Mouse (Mus musculus) adrenal gland, adult (tissue): ENCODE measurements around the gene Oosp1.

ENCODE experiments used
- DNase-seq, 2 experiments: peaks; one replicate each; pipeline ENCODE4 v3.0.0; 2022 to 2023; ENCODE audit warnings: low spot score in 1 of 2; ENCODE audit not compliant: inconsistent age in 2 of 2

Gene Oosp1

DNA sequence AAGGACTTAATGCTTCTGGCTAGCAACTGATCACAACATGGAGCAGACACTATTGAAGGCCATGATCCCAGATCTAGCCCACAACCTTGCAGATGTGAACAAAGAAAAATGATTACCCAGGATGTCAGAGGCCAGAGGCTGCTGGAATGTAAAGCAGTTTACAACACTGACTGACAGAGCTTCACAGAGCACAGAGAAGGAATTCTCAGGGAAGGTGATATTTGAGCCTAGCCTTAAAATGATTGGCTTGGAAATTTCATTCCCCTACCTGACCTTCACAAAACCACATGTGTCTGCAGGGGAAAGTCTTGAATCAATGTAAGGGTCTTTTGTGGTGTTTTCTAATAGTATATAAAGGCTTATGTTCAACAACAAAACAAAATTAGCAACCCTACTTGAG lies 66.2 kb downstream of the Oosp1 start:
- DNase-seq: no peak

DNA sequence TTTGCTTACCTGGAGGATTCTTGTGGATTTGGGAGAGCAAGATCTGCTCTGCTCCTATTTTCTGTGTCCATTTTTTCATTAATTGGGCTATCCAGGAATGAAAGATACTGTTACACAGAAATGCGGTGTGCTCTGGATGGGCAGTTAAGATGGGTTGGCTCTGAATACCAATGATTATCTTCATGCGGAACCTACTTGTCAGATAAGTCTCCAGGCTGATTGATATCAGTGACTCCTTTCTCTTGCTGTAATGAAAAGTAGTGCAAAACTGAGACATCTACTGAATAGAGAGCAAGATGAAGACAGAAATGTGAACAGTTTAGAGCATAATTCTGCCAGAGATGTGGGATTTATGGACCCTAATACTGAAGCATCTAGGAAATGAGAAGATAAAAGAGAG lies 67.4 kb downstream of the Oosp1 start, which contains the start of gene Ms4a2:
Ms4a2 (minus strand) TSS at position 169 of the 400 bp plus-strand sequence.
- no peak for DNase-seq

DNA sequence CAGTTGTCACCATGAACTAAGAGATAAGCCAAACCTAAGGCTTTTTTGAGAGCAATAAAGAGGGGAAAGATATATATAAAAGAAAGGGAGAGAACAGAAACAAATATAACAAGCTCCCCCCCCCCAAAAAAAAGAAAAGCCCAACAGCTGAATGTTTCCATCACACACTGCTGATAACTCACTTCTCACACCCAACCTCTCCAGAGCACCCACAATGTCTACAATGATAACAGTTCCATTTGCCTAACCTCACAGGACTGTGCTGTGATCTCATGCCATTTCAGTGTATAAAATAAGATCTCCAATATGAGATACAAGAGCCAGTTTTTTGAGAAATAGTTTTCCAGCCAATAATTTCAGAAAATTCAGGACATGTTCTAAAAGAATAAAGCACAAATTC lies 73.0 kb downstream of the Oosp1 start:
- no peak for DNase-seq
